Comparison of ENCODE assay signal across 16 mouse cellular contexts in the genomic region with DNA sequence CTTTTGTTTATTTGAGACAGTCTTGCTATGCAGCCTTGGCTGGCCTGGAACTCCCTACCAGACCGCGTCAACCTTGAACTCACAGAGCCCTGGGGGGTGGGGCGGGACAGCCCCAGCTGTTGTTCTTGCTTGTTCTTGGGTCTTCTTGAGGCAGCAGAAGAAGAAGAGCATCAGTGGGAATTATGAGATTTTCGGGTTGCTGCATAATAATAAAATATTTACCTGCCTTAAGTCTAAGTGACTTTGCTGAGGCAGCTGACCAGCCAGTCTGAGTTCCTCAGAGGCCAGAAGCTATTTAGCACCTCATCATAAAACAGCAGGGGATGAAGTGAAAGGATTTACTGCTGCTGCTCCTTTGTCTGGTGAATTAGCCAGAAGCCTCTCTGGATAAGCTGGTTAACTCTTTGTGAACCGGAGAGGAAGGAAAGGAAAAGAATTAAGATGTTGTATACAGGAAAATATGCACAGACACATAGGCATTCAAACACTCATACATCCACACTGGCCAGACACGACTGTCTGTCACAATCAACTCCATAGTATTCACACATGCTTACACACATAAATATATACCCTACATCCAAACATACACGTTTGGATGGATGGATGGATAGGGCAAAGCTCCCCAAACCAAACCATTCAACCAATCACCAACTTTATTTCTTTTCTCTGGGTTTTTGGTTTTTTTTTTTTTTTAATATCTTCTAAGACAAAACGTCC. TPM values are rescaled to one million over a fixed set of nuclear protein-coding genes. Genes with fewer than 3 reads are reported as not detected.
A peak's percentile ranks its signal among the peaks of the same experiment; 100 is the strongest.
DNase-seq lines count a peak whose midpoint lies in the region; ATAC-seq lines count a peak whose summit lies in the region.
"Had no signal": no experiment of that assay in that cellular context is flagged by ENCODE, and none has a peak within 500 bp of the region (broad histone marks: within the 10 kb centered on the region; RNA-seq: fewer than 3 reads in every experiment).

No protein-coding gene starts in this region.

- peak; percentile 73; the same call in 1 of the 2 replicates for ATAC-seq in limb, embryonic 13.5 days (ENCODE audit: low FRiP score, low read depth)

- H3K9me3 ChIP-seq in limb, embryonic 13.5 days = no peaks in the 10 kb centered on the region
- H3K9me3 ChIP-seq: G1E; lung, embryonic 15.5 days had no signal

- WGBS in limb, embryonic 13.5 days = 11% methylated on average over 8 of the region's 8 CpGs

- H3K27ac ChIP-seq in limb, embryonic 13.5 days = no peak overlapping the region
- H3K27ac ChIP-seq: lung, embryonic 15.5 days had no signal

- H3K9ac ChIP-seq in limb, embryonic 13.5 days = no peak overlapping the region
- H3K9ac ChIP-seq: lung, embryonic 15.5 days had no signal

- peak; percentile 35 for DNase-seq in lung, postnatal 10 days
- DNase-seq in lung, postnatal 36 days = no peak
- DNase-seq in embryo, embryonic 11 days = peak; percentile 68
- DNase-seq in retina, adult 2 months (ENCODE audit: low read depth, low spot score) = peak; percentile 60
- no peak for DNase-seq in c-Kit-positive CD71-positive TER-119-positive erythroid progenitor cells, embryonic 14.5 days (ENCODE audit: low spot score)
- no peak for DNase-seq in T-cell, adult 2 months (ENCODE audit: low spot score)
- DNase-seq in cerebellum, adult 11 months = no peak
- DNase-seq: cerebellum, adult 11-12 months had no signal

- H3K27me3 ChIP-seq in limb, embryonic 13.5 days = no peaks in the 10 kb centered on the region
- H3K27me3 ChIP-seq: lung, embryonic 15.5 days had no signal

- H3K36me3 ChIP-seq in limb, embryonic 13.5 days = peaks cover 13% of the 10 kb centered on the region

- no peak overlapping the region for H3K4me3 ChIP-seq in limb, embryonic 13.5 days
- H3K4me3 ChIP-seq: lung, embryonic 15.5 days had no signal

- no peak overlapping the region for H3K4me2 ChIP-seq in limb, embryonic 13.5 days (replicated peaks)
- H3K4me2 ChIP-seq: lung, embryonic 15.5 days had no signal

- peaks cover 7% of the 10 kb centered on the region for H3K4me1 ChIP-seq in limb, embryonic 13.5 days
- H3K4me1 ChIP-seq: lung, embryonic 15.5 days had no signal

RNA-seq across cellular contexts. Expression of a gene that starts 6.4 kb away (rescaled TPM):
- 43.6 and 49.9 TPM in 2 replicates for polyA plus RNA-seq in limb, embryonic 13.5 days (2015; fragmentation: Nextera tagmentation; extraction: Ambion mirVana)

RNA-seq across cellular contexts. Expression of a gene that starts 15.7 kb away (rescaled TPM):
- not detected in 2 replicates for polyA plus RNA-seq in limb, embryonic 13.5 days (2015; fragmentation: Nextera tagmentation; extraction: Ambion mirVana)
- polyA plus RNA-seq: embryonic facial prominence, embryonic 14.5 days; G1E; heart, embryonic 14.5 days; intestine, embryonic 14.5 days; large intestine, adult 2 months; lung, embryonic 15.5 days; small intestine, adult 2 months had no signal

RNA-seq across cellular contexts. Expression of a gene that starts 41.8 kb away (rescaled TPM):
- 0.32 TPM in 1 of 2 replicates, not detected in the other for polyA plus RNA-seq in limb, embryonic 13.5 days (2015; fragmentation: Nextera tagmentation; extraction: Ambion mirVana)
- polyA plus RNA-seq: G1E; intestine, embryonic 14.5 days; large intestine, adult 2 months; small intestine, adult 2 months had no signal

Comparison
In these comparisons a context has a peak if more than half of its experiments do, and no peak if none do; other contexts are left out.
1. DNase-seq: peak in lung, postnatal 10 days (single experiment), embryo, embryonic 11 days (single experiment) and retina, adult 2 months (single experiment); none in lung, postnatal 36 days (single experiment), c-Kit-positive CD71-positive TER-119-positive erythroid progenitor cells, embryonic 14.5 days (single experiment), T-cell, adult 2 months (single experiment) and cerebellum, adult 11 months (single experiment).